Mouse (Mus musculus) frontal cortex, postnatal 14 days (tissue): ENCODE measurements around the gene H2afy.

Source experiments
- DNase-seq, 2 experiments: peaks; one replicate each; pipeline ENCODE4 v3.0.0; 2022; ENCODE audit warnings: low spot score in 2 of 2

The H2afy gene

GRCm38 (mm10) chr13:56145523-56145922, 9.4 kb upstream of the H2afy start:
- DNase-seq, result no peak

DNA sequence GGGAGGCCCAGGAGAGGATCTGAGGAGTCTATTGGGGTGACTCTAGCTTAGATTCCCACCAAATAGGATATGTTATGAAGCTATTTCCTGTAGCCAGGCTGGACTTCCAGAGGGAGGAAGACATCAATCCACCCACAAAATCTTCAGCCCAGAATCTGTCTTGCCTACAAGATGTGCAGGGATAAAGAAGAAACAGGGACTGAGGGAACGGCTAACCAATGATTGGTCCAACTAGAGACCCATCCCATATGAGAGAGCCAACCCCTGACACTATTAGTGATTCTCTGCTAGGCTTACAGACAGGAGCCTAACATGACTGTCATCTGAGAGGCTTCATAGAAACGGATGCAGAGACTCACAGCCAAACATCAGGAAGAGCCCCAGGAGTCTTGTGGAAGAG, 7.9 kb upstream of the H2afy start:
- DNase-seq, result no peak

DNA sequence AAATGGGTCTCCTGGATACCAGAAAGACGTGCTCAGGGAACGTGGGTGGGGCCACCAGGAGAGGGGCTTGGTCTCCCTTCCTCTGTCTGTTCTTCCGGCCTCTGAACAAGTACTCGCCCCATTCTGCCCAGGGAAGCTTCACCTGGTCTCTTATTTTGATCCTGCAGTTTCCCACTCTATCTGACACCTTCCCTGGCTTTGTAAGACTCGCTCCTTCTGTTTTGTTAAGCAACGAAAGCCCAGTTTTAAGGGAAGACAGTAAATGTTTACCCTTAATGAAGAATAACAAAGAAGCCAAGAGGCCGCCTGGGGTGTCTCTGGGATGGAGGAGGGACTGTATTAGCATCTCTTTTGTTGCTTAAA, 7.0 kb upstream of the H2afy start:
- no peak for DNase-seq

- DNase-seq, result no peak
These were observed 6.4 kb upstream of the H2afy start for GRCm38 (mm10) chr13:56142382-56143150.

- no peak for DNase-seq
These were observed 3.1 kb upstream of the H2afy start for GRCm38 (mm10) chr13:56139167-56139751.

- peak; percentile 69 to 79 for DNase-seq
These were observed 719 bp downstream of the H2afy start for GRCm38 (mm10) chr13:56135231-56136052.

DNA sequence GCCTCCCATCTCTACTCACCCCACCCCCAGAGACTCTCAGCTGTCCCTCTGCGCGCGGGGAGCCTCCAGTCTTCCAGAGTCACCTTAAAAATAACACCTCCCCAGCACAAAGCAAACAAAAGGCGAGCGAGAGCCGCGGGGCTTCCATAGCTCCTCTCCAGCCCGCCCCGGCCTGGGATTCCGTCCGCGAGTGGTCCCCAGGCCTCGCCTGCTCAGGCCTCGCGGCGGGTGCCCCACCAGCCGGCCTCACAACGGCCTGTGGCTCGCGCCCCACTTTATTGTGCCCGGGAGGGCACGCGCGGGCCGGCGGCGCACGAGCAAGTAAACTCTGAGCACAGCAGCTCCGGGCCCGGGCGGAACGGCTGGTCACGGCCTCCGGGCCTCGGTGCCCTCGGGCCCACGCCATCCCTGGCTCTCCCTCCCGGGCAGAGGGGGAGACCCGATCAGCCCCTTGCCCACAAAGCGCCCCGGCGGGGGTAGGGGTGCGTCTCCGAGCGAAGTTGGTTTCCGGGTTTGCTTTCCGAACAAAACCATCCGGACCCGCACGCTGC, 1.5 kb downstream of the H2afy start:
- no peak for DNase-seq

GRCm38 (mm10) chr13:56134031-56134430, 2.1 kb downstream of the H2afy start:
- no peak for DNase-seq

GRCm38 (mm10) chr13:56132941-56133340, 3.2 kb downstream of the H2afy start:
- no peak for DNase-seq

GRCm38 (mm10) chr13:56132326-56132936, 3.7 kb downstream of the H2afy start:
- DNase-seq, result no peak

GRCm38 (mm10) chr13:56130544-56130943, 5.6 kb downstream of the H2afy start:
- DNase-seq, result no peak

GRCm38 (mm10) chr13:56129578-56129977, 6.6 kb downstream of the H2afy start:
- no peak for DNase-seq

DNA sequence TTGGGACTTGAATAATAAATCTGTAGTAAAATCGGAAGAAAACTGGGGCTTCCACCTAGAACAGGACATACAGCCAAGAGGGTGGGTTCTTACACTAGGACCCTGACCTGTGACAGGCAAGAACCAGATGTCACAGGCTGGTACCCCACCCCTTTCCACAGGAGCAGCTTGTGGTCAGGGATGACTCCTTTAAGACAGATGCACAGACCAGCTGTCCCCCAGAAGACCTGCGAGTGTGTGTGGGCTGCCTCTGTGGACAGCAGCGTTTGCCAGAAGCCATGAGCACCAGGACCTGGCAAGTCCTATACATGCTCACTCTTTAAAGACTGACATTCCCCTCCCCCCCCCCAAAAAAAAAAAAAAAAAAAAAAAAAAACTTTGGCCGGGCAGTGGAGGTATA, 7.1 kb downstream of the H2afy start:
- no peak for DNase-seq

- DNase-seq, result no peak
These were observed 10.5 kb downstream of the H2afy start for GRCm38 (mm10) chr13:56125632-56126031.

GRCm38 (mm10) chr13:56123075-56123474, 13.1 kb downstream of the H2afy start:
- DNase-seq, result no peak

- no peak for DNase-seq
These were observed 18.0 kb downstream of the H2afy start for GRCm38 (mm10) chr13:56117991-56118765.

- no peak for DNase-seq
These were observed 20.3 kb downstream of the H2afy start for GRCm38 (mm10) chr13:56115906-56116305.

DNA sequence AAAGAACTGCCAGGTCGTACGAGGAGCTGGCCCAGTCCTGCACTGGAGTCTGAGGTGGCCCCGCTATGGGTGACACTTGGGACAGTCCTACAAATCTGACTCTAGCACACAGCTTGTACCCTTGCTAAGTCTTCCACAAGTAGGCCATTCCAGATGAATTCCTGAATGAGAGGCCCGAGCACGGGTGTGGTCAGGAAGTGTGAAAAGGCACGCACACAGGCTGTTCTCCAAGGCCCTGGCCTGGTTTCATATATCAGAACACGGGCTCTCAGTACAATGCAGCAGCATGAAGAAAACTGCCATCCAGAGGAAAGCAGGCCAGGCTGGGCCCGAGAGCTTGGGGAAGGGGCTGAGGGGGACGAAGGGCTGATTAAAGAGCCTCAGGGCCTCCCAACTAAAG, 20.8 kb downstream of the H2afy start:
- no peak for DNase-seq

DNA sequence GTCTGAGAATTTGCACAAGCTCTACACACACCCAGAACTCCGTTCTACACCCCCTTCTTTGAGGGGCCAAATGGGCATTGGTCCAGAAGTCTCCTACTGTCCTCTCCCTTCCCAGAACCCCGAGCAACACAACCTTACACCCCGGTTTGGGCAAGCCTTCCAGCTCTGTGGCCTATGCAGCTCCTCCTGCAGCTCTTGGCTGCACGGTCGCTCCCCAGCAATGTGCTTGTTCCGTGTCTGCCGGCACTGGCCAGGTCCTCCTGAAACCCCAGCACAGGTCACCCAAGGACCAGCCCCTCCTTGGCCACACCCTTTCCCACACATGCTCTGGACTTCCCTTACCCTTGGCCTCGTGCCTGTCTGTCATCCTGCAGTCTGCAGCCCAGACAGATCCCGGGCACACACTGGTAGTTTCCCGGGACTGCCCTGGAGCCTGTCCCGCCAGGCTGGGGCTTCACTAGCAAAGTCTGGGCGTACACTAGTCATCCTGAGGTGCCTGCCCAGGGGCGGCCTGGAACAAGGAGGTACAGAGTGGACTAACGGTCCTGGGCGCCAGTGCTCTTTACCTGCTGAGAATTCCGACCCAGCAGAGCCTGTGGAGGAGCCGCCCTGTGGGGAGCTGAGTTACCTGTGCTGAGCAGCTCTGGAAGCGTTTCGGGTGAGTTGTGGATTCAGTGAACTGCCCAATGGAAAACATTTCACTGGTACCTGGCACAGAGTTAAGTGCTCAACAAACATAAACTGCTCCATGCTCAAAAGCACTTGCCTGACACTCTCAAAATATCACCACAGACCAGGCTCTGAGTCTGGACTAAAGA, 22.5 kb downstream of the H2afy start:
- DNase-seq, result no peak

DNA sequence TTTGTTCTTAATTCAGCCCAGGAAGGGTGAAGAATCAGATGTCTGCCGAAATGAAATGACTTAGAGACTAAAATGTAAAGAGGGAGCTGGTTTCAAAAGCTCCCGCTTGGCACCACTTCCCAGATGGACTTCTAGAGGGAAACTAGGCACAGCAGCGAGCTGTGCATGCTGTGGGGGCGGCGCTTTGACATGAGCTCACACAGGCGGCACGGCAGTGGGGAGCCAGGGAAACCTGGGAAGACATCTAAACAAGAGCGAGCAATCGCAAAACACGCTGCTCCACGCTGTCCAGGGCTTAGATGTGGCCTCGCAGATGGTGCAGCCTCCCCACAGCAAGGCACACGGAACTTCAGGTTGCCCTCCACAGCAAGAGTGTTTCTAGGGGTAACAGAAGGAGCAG, 23.2 kb downstream of the H2afy start:
- no peak for DNase-seq
